Mouse (Mus musculus) heart, embryonic 14.5 days (tissue): ENCODE results near the gene Cck. TPM values are rescaled to one million over a fixed set of nuclear protein-coding genes. Genes with fewer than 3 reads are reported as not detected.
A peak's percentile ranks its signal among the peaks of the same experiment; 100 is the strongest.
"Not testable (repeated sequence)": the region's sequence is repeated elsewhere in the genome, so short reads cannot be mapped to it uniquely, and the experiment has no call there.

Experiments used
- ATAC-seq: fragments of 200-750 bp; cut with Nextera tagmentation; 2 replicates; pipeline ENCODE4 v1.8.0; 2017; ENCODE audit warnings: low read depth, moderate TSS enrichment; ENCODE audit not compliant: insufficient number of reproducible peaks, insufficient read depth, low FRiP score
- H3K27ac ChIP-seq, 2 experiments: fragments of 200-500 bp in 1 of 2; fragments of 300-500 bp in 1 of 2; sonication (generic) in 1 of 2; replicated peaks in 1 of 2; 2 replicates each; pipeline ENCODE4 v1.5.1; 2012 to 2014; ENCODE audit warnings: low read depth in 2 of 2, low read length in 2 of 2, control low read depth in 1 of 2, mild to moderate bottlenecking in 1 of 2, mixed read lengths in 1 of 2; ENCODE audit not compliant: control insufficient read depth in 1 of 2, insufficient read depth in 1 of 2
- H3K27me3 ChIP-seq: fragments of 300-500 bp; sonication (generic); 2 replicates; pipeline ENCODE4 v1.6.1; 2014; ENCODE audit warnings: mild to moderate bottlenecking, low read length, control low read depth; ENCODE audit not compliant: control insufficient read depth, insufficient read depth
- H3K36me3 ChIP-seq: fragments of 300-500 bp; sonication (generic); 2 replicates; pipeline ENCODE4 v1.6.1; 2014; ENCODE audit warnings: mild to moderate bottlenecking, control low read depth, low read length, mixed read lengths; ENCODE audit not compliant: control insufficient read depth, insufficient read depth
- H3K4me1 ChIP-seq, 2 experiments: fragments of 200-500 bp in 1 of 2; fragments of 300-500 bp in 1 of 2; sonication (generic) in 1 of 2; 2 replicates each; pipeline ENCODE4 v1.6.1; 2012 to 2014; ENCODE audit warnings: low read length in 2 of 2, control low read depth in 1 of 2, mixed read lengths in 1 of 2; ENCODE audit not compliant: control insufficient read depth in 2 of 2, insufficient read depth in 2 of 2
- H3K4me2 ChIP-seq: fragments of 300-500 bp; sonication (generic); 2 replicates; pipeline ENCODE4 v1.6.1; 2014; ENCODE audit warnings: mild to moderate bottlenecking, low read length
- H3K4me3 ChIP-seq, 2 experiments: fragments of 200-500 bp in 1 of 2; fragments of 300-500 bp in 1 of 2; sonication (generic) in 1 of 2; 2 replicates each; pipeline ENCODE4 v1.5.1; 2012 to 2014; ENCODE audit warnings: low read length in 2 of 2, mild to moderate bottlenecking in 2 of 2, control low read depth in 1 of 2, low read depth in 1 of 2, moderate library complexity in 1 of 2; ENCODE audit not compliant: control insufficient read depth in 1 of 2, insufficient read depth in 1 of 2
- H3K9ac ChIP-seq: fragments of 300-500 bp; sonication (generic); 2 replicates; pipeline ENCODE4 v1.6.1; 2014; ENCODE audit warnings: mild to moderate bottlenecking, low read length
- H3K9me3 ChIP-seq: fragments of 300-500 bp; sonication (generic); 2 replicates; pipeline ENCODE4 v1.6.1; 2016; ENCODE audit warnings: low read length, control low read depth; ENCODE audit not compliant: control insufficient read depth
- WGBS: fragments of 180-500 bp; shearing (Covaris S2); extraction: QIAGEN DNeasy Blood & Tissue Kit; methylation state at CpG from one replicate; pipeline ENCODE4 v1.1.7; 2014; 5-methylcytosine and 5-hydroxymethylcytosine counted together
- polyA plus RNA-seq: library from polyadenylated mRNA; unstranded; fragments of >200 nt; fragmentation: Nextera tagmentation; extraction: Ambion mirVana; gene quantifications from 2 replicates; pipeline ENCODE4 v1.2.1, GENCODE M21; 2014

The Cck gene
- polyA plus RNA-seq, 1 experiment from 2014 or later = 0.72 TPM

GRCm38 (mm10) chr9:121458466-121458865, 37.0 kb downstream of the Cck start:
- peaks cover 4 to 5% of the 10 kb centered on the region in 2 experiments; a peak in 3 of 4 replicates for H3K4me1 ChIP-seq
- H3K9ac ChIP-seq = no peak overlapping the region
- H3K4me3 ChIP-seq = no peak overlapping the region
- H3K4me2 ChIP-seq = no peak overlapping the region
- no peaks in the 10 kb centered on the region for H3K27me3 ChIP-seq
- peaks cover 93% of the 10 kb centered on the region for H3K36me3 ChIP-seq
- H3K27ac ChIP-seq = no peak overlapping the region
- ATAC-seq = no peak
- 32% methylated on average over 8 of the region's 8 CpGs for WGBS
- no peaks in the 10 kb centered on the region for H3K9me3 ChIP-seq

- no peak for ATAC-seq
- Histone ChIP-seq H3K9ac (no peak overlapping the region), H3K4me3 (no peak overlapping the region), H3K9me3 (no peaks in the 10 kb centered on the region), H3K4me2 (no peak overlapping the region), H3K27ac (no peak overlapping the region), H3K36me3 (peaks cover 89% of the 10 kb centered on the region), H3K4me1 (peaks cover 7 to 8% of the 10 kb centered on the region in 2 experiments; a peak in 3 of 4 replicates), H3K27me3 (no peaks in the 10 kb centered on the region)
- WGBS = 58% methylated on average over 13 of the region's 13 CpGs
Measured at GRCm38 (mm10) chr9:121456739-121457515, 38.6 kb downstream of the Cck start.

- H3K9ac ChIP-seq = no peak overlapping the region
- no peak for ATAC-seq
- H3K4me1 ChIP-seq = peaks cover 7 to 8% of the 10 kb centered on the region in 2 experiments; a peak in 3 of 4 replicates
- no peaks in the 10 kb centered on the region for H3K27me3 ChIP-seq
- no peak overlapping the region for H3K27ac ChIP-seq
- H3K4me3 ChIP-seq = no peak overlapping the region
- H3K36me3 ChIP-seq = peaks cover 89% of the 10 kb centered on the region
- no peaks in the 10 kb centered on the region for H3K9me3 ChIP-seq
- WGBS = 91% methylated on average over 3 of the region's 3 CpGs
- no peak overlapping the region for H3K4me2 ChIP-seq
Measured at GRCm38 (mm10) chr9:121454891-121455290, 40.6 kb downstream of the Cck start.

- not testable (repeated sequence) for H3K4me3 ChIP-seq, H3K27me3 ChIP-seq, ATAC-seq, H3K9ac ChIP-seq, H3K9me3 ChIP-seq, H3K4me2 ChIP-seq, H3K4me1 ChIP-seq
- 30% methylated on average over 9 of the region's 9 CpGs for WGBS
- H3K27ac ChIP-seq = peak overlapping the region; percentile 7 to 59; a peak in 2 of 4 replicates
- H3K36me3 ChIP-seq = peaks cover 95% of the 10 kb centered on the region
Measured at GRCm38 (mm10) chr9:121452342-121452942, 43.1 kb downstream of the Cck start.

- no peak overlapping the region for H3K9ac ChIP-seq
- ATAC-seq = no peak
- H3K4me1 ChIP-seq = 0 out of 4 replicates have a peak, but pooled peaks cover 0 to 4% of the 10 kb centered on the region in 2 experiments
- H3K4me2 ChIP-seq = no peak overlapping the region
- 90% methylated on average over 13 of the region's 13 CpGs for WGBS
- H3K4me3 ChIP-seq = no peak overlapping the region
- no peak overlapping the region for H3K27ac ChIP-seq
- peaks cover 94% of the 10 kb centered on the region for H3K36me3 ChIP-seq
- H3K27me3 ChIP-seq = no peaks in the 10 kb centered on the region
- H3K9me3 ChIP-seq = no peaks in the 10 kb centered on the region
Measured at GRCm38 (mm10) chr9:121446431-121446831, 49.1 kb downstream of the Cck start.

- Histone ChIP-seq H3K4me2 (no peak overlapping the region), H3K9ac (no peak overlapping the region), H3K27ac (no peak overlapping the region), H3K36me3 (peaks cover 92% of the 10 kb centered on the region), H3K27me3 (no peaks in the 10 kb centered on the region), H3K4me3 (no peak overlapping the region), H3K9me3 (no peaks in the 10 kb centered on the region), H3K4me1 (0 out of 4 replicates have a peak, but pooled peaks cover 0 to 4% of the 10 kb centered on the region in 2 experiments)
- ATAC-seq = no peak
- 75% methylated on average over 2 of the region's 2 CpGs for WGBS
Measured at GRCm38 (mm10) chr9:121445364-121445763, 50.1 kb downstream of the Cck start.

- Histone ChIP-seq H3K4me2 (no peak overlapping the region), H3K4me1 (0 out of 4 replicates have a peak, but pooled peaks cover 0 to 4% of the 10 kb centered on the region in 2 experiments), H3K9me3 (no peaks in the 10 kb centered on the region), H3K36me3 (peaks cover 83% of the 10 kb centered on the region), H3K27me3 (no peaks in the 10 kb centered on the region), H3K9ac (no peak overlapping the region), H3K27ac (no peak overlapping the region), H3K4me3 (no peak overlapping the region)
- WGBS = 74% methylated on average over 3 of the region's 3 CpGs
- no peak for ATAC-seq
Measured at GRCm38 (mm10) chr9:121444367-121444707, 51.2 kb downstream of the Cck start.
